Mouse (Mus musculus) embryonic facial prominence, embryonic 11.5 days (tissue): ENCODE data around the gene Plppr3. TPM values are rescaled to one million over a fixed set of nuclear protein-coding genes. Genes with fewer than 3 reads are reported as not detected.
"Not testable (repeated sequence)": the region's sequence is repeated elsewhere in the genome, so short reads cannot be mapped to it uniquely, and the experiment has no call there.

Source experiments
- ATAC-seq: fragments of 200-750 bp; cut with Nextera tagmentation; replicated peaks from 2 replicates; pipeline ENCODE4 v1.8.0; 2017; ENCODE audit warnings: low read depth; ENCODE audit not compliant: insufficient number of reproducible peaks, low FRiP score, low TSS enrichment
- DNase-seq: peaks from one replicate; pipeline ENCODE4 v3.0.0-alpha.2; 2015; ENCODE audit warnings: low spot score
- H3K27ac ChIP-seq: fragments of 300-500 bp; sonication (generic); replicated peaks from 2 replicates; pipeline ENCODE4 v1.5.1; 2014; ENCODE audit warnings: mild to moderate bottlenecking, low read depth, low read length, control low read depth
- H3K27me3 ChIP-seq: fragments of 300-500 bp; sonication (generic); 2 replicates; pipeline ENCODE4 v1.6.1; 2014; ENCODE audit warnings: mild to moderate bottlenecking, low read length, moderate library complexity, mixed read lengths; ENCODE audit not compliant: control insufficient read depth, insufficient read depth
- H3K36me3 ChIP-seq: fragments of 300-500 bp; sonication (generic); replicated peaks from 2 replicates; pipeline ENCODE4 v1.6.1; 2014; ENCODE audit warnings: low read depth, mild to moderate bottlenecking, low read length, moderate library complexity, mixed read lengths; ENCODE audit not compliant: control insufficient read depth, insufficient read depth
- H3K4me1 ChIP-seq: fragments of 300-500 bp; sonication (generic); 2 replicates; pipeline ENCODE4 v1.6.1; 2014; ENCODE audit warnings: low read length, mixed read lengths; ENCODE audit not compliant: control insufficient read depth, insufficient read depth
- H3K4me2 ChIP-seq: fragments of 300-500 bp; sonication (generic); 2 replicates; pipeline ENCODE4 v1.6.1; 2014; ENCODE audit warnings: low read depth, mild to moderate bottlenecking, control low read depth, low read length, moderate library complexity
- H3K4me3 ChIP-seq: fragments of 300-500 bp; sonication (generic); 2 replicates; pipeline ENCODE4 v1.5.1; 2014; ENCODE audit warnings: low read depth, low read length, control low read depth
- H3K9ac ChIP-seq: fragments of 300-500 bp; sonication (generic); replicated peaks from 2 replicates; pipeline ENCODE4 v1.6.1; 2014; ENCODE audit warnings: mild to moderate bottlenecking, control low read depth, low read length
- H3K9me3 ChIP-seq: fragments of 300-500 bp; sonication (generic); replicated peaks from 2 replicates; pipeline ENCODE4 v1.6.1; 2016; ENCODE audit warnings: mild to moderate bottlenecking, low read length, inconsistent platforms, mixed read lengths; ENCODE audit not compliant: control insufficient read depth
- WGBS: fragments of 180-500 bp; shearing (Covaris S2); extraction: QIAGEN DNeasy Blood & Tissue Kit; methylation state at CpG from one replicate; pipeline ENCODE4 v1.1.7; 2014; 5-methylcytosine and 5-hydroxymethylcytosine counted together
- polyA plus RNA-seq: library from polyadenylated mRNA; unstranded; fragments of >200 nt; fragmentation: Nextera tagmentation; extraction: Ambion mirVana; gene quantifications from 2 replicates; pipeline ENCODE4 v1.2.1, GENCODE M21; 2014

Gene Plppr3
- polyA plus RNA-seq, 1 experiment from 2014 or later: 78.3 TPM

DNA sequence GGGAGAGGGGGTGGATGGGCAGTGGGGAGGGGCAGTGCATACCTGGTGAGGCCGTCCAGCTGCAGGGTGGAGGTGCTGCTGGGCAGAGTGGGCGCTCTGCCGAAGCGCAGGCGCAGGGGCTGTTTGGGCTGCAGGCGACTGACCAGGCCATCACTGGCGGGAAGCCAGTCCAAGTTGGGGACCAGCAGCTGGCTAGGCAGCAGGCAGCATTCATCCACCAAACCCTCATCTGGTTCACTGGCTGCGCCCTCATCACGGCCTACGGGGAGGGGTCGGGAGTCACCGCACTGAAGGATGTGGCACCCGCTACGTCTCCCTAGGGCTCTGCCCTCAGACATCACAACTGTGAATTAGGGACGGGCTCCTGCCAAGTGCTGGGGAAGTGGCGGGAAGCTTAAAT, 21.9 kb upstream of the Plppr3 start:
- no peak overlapping the region for H3K4me2 ChIP-seq
- no peak overlapping the region for H3K9ac ChIP-seq
- H3K4me1 ChIP-seq: no peaks in the 10 kb centered on the region
- no peak for ATAC-seq
- H3K27me3 ChIP-seq: no peaks in the 10 kb centered on the region
- no peaks in the 10 kb centered on the region; the same call in 1 of the 2 replicates for H3K9me3 ChIP-seq
- no peak overlapping the region for H3K4me3 ChIP-seq
- WGBS: 92% methylated on average over 16 of the region's 16 CpGs
- H3K27ac ChIP-seq: no peak overlapping the region
- no peak for DNase-seq
- H3K36me3 ChIP-seq: peaks cover 4% of the 10 kb centered on the region

DNA sequence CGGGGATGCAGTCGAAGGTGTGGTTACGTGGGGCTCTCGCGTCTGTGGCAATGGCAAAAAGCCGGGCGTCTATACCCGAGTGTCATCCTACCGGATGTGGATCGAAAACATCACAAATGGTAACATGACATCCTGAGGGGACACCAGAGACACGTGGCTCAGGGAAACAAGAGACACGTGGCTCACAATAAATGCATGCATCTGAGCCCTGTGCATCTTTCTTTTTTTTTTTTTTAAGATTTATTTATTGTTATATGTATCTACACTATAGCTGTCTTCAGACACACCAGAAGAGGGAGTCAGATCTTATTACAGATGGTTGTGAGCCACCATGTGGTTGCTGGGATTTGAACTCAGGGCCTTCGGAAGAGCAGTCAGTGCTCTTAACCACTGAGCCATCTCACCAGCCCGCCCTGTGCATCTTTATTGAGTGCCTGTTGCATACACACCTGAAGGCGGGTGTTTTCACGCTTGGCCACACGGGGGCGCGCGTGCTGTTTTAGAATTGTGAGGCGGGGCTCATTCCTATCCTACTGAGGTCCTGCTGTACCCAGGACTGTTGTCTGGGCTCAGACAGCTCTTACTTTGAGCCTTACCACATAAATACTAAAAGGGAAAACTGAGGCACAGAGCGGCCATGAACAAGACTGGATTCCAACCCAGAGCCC, 18.2 kb upstream of the Plppr3 start:
- not testable (repeated sequence) for H3K4me1 ChIP-seq, ATAC-seq, H3K9me3 ChIP-seq, H3K27me3 ChIP-seq, H3K4me2 ChIP-seq, H3K27ac ChIP-seq, H3K36me3 ChIP-seq, H3K9ac ChIP-seq, H3K4me3 ChIP-seq
- DNase-seq: peak; percentile 86
- 49% methylated on average over 22 of the region's 22 CpGs for whole genome bisulfite sequencing

GRCm38 (mm10) chr10:79890670-79891069, 16.2 kb upstream of the Plppr3 start, which contains the start of gene Cfd:
Gene Cfd (plus strand): TSS chr10:79890853.
- no peaks in the 10 kb centered on the region for H3K9me3 ChIP-seq
- DNase-seq (no peak), ATAC-seq (no peak)
- no peak within 1 kb of the TSS for H3K4me3 ChIP-seq
- no peak within 1 kb of the TSS for H3K9ac ChIP-seq
- H3K27ac ChIP-seq: no peak within 1 kb of the TSS
- 41% methylated on average over 5 of the region's 5 CpGs for WGBS
- peaks cover 2% of the 10 kb centered on the region; the same call in 1 of the 2 replicates for H3K36me3 ChIP-seq
- H3K27me3 ChIP-seq: no peaks in the 10 kb centered on the region
- H3K4me2 ChIP-seq: no peak within 1 kb of the TSS
- no peaks in the 10 kb centered on the region for H3K4me1 ChIP-seq

- Histone ChIP-seq H3K27ac (no peak overlapping the region), H3K4me1 (no peaks in the 10 kb centered on the region), H3K9ac (no peak overlapping the region), H3K9me3 (no peaks in the 10 kb centered on the region), H3K27me3 (no peaks in the 10 kb centered on the region), H3K4me3 (no peak overlapping the region), H3K4me2 (no peak overlapping the region), H3K36me3 (no peaks in the 10 kb centered on the region)
- WGBS: 86% methylated on average over 2 of the region's 2 CpGs
- ATAC-seq (no peak), DNase-seq (no peak)
Measured at GRCm38 (mm10) chr10:79889386-79889785, 15.0 kb upstream of the Plppr3 start.

DNA sequence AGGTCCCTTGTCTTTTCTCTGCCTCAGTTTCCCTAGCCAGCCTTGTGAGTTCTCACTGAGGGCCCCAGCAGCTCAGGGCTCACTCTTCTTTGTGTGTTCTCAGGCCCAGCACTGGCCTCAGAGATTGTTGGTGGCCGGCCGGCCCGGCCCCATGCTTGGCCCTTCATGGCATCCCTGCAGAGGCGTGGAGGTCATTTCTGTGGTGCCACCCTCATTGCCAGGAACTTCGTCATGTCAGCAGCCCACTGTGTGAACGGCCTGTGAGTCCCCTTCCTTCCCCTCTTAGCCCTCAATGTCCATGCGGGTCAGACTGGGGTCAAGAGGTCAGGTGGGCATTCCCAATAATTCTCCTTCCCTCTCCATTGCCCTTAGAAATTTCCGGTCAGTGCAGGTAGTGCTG, 12.2 kb upstream of the Plppr3 start:
- no peaks in the 10 kb centered on the region for H3K4me1 ChIP-seq
- DNase-seq (no peak), ATAC-seq (no peak)
- H3K27ac ChIP-seq: no peak overlapping the region
- no peaks in the 10 kb centered on the region for H3K9me3 ChIP-seq
- peaks cover 6% of the 10 kb centered on the region; the same call in 1 of the 2 replicates for H3K27me3 ChIP-seq
- no peak overlapping the region for H3K4me3 ChIP-seq
- H3K4me2 ChIP-seq: no peak overlapping the region
- no peaks in the 10 kb centered on the region for H3K36me3 ChIP-seq
- no peak overlapping the region for H3K9ac ChIP-seq
- WGBS: 77% methylated on average over 8 of the region's 8 CpGs

DNA sequence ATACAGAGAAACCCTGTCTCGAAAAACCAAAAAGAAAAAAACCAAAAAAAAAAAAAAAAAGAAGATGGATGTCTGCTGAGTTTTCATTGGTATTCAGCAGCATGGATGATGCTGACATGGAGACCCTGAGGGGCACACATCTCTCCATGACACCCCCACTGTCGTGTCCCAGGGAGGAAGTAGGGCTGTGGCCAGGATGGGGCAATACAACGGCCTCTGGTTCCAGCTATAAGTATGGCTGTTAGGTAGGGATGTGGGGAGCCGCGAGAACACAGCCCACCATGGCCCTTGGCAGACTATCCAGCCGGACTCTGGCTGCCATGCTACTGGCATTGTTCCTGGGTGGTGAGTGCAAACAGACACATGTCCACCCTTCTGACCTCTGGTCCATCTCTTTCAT, 11.6 kb upstream of the Plppr3 start, which contains the start of gene Elane:
Gene Elane, plus strand, starts transcription at position 194 of the 400 bp plus-strand sequence.
- Histone ChIP-seq H3K36me3 (no peaks in the 10 kb centered on the region), H3K4me2 (no peak within 1 kb of the TSS), H3K9me3 (no peaks in the 10 kb centered on the region), H3K27me3 (peaks cover 6% of the 10 kb centered on the region; the same call in 1 of the 2 replicates), H3K4me1 (no peaks in the 10 kb centered on the region), H3K9ac (no peak within 1 kb of the TSS), H3K27ac (no peak within 1 kb of the TSS), H3K4me3 (no peak within 1 kb of the TSS)
- ATAC-seq: no peak
- DNase-seq: no peak
- 80% methylated on average over 6 of the region's 6 CpGs for WGBS

GRCm38 (mm10) chr10:79884938-79885337, 10.5 kb upstream of the Plppr3 start:
- H3K4me3 ChIP-seq, ATAC-seq, H3K27ac ChIP-seq, H3K9me3 ChIP-seq, H3K36me3 ChIP-seq, DNase-seq, H3K27me3 ChIP-seq, H3K4me1 ChIP-seq, H3K4me2 ChIP-seq, H3K9ac ChIP-seq: not testable (repeated sequence)
- 70% methylated on average over 2 of the region's 3 CpGs for WGBS

DNA sequence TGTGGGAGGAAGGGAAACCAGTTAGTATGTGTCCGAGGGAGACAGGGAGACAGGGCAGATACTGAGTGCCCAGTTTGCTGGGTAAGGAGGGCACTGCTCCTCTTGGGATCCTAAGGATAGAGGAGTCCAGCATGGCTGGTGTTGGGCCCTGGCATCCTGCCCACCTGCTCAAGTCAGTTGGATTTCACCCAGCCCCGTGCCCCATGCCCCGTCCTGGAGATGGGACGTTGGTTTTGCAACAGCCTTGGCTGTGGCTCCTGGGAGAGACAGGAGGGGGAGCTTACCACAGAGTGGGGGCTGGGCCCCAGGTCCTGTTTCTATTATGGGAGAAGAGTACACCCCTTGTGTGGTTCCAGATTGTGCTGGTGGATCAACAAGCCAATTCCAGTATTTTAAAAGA, 10.0 kb upstream of the Plppr3 start:
- H3K4me2 ChIP-seq: no peak overlapping the region
- H3K4me1 ChIP-seq: no peaks in the 10 kb centered on the region
- H3K27me3 ChIP-seq: peaks cover 6% of the 10 kb centered on the region; the same call in 1 of the 2 replicates
- H3K9ac ChIP-seq: no peak overlapping the region
- DNase-seq: no peak
- no peak overlapping the region for H3K27ac ChIP-seq
- H3K36me3 ChIP-seq: no peaks in the 10 kb centered on the region
- no peaks in the 10 kb centered on the region for H3K9me3 ChIP-seq
- no peak for ATAC-seq
- H3K4me3 ChIP-seq: no peak overlapping the region
- 71% methylated on average over 4 of the region's 4 CpGs for WGBS
